Comparison of ENCODE assay signal across 8 mouse cellular contexts in genomic region chr15:98992086-98992912, GRCm38 (mm10). TPM values are rescaled to one million over a fixed set of nuclear protein-coding genes. Genes with fewer than 3 reads are reported as not detected.
DNase-seq lines count a peak whose midpoint lies in the region; ATAC-seq and TF ChIP-seq lines count a peak whose summit lies in the region.

No protein-coding gene starts in this region.

- no peak for TF ChIP-seq CTCF in kidney, postnatal 0 days (IDR thresholded peaks at IDR 0.05; ENCODE audit: low read depth)

- TF ChIP-seq POLR2A in myocyte (IDR thresholded peaks at IDR 0.05; ENCODE audit: insufficient read length, low read depth): peak; percentile 57

- DNase-seq in heart, adult 11 months: peak; percentile 98
- DNase-seq in heart, postnatal 25 days (ENCODE audit: low spot score): no peak
- DNase-seq in heart, embryonic 10.5 days (ENCODE audit: low spot score): no peak
- DNase-seq in kidney, postnatal 0 days (ENCODE audit: low spot score): peak; percentile 72
- peak; percentile 63 for DNase-seq in thymus, postnatal 14 days

- H3K4me3 ChIP-seq in heart, embryonic 10.5 days: peak overlapping the region; percentile 53
- peak overlapping the region; percentile 37 for H3K4me3 ChIP-seq in kidney, postnatal 0 days (replicated peaks; ENCODE audit: low read depth, low read length)
- peak overlapping the region; percentile 59 for H3K4me3 ChIP-seq in liver, embryonic 12.5 days
- H3K4me3 ChIP-seq in myocyte: peak overlapping the region; percentile 34

- H3K79me2 ChIP-seq in myocyte (ENCODE audit: control insufficient read depth, insufficient read depth): no peaks in the 10 kb centered on the region

- H3K4me1 ChIP-seq in heart, embryonic 10.5 days: peaks cover 79% of the 10 kb centered on the region
- H3K4me1 ChIP-seq in kidney, postnatal 0 days (replicated peaks; ENCODE audit: insufficient read depth, low read length): peaks cover 9% of the 10 kb centered on the region
- H3K4me1 ChIP-seq in liver, embryonic 12.5 days: peaks cover 28% of the 10 kb centered on the region

- intact Hi-C loops in heart, postnatal 25 days (cut with DNase I): loop anchor here (5.0 kb wide), 1 partner anchor 55 kb away; no protein-coding TSS in a partner anchor

- no peaks in the 10 kb centered on the region for H3K36me3 ChIP-seq in heart, embryonic 10.5 days
- H3K36me3 ChIP-seq in kidney, postnatal 0 days (ENCODE audit: insufficient read depth, low read length): no peaks in the 10 kb centered on the region
- no peaks in the 10 kb centered on the region for H3K36me3 ChIP-seq in liver, embryonic 12.5 days
- H3K36me3 ChIP-seq in myocyte (ENCODE audit: control insufficient read depth, insufficient read depth): no peaks in the 10 kb centered on the region

- ATAC-seq in common myeloid progenitor, adult 5-6 weeks (replicated peaks; ENCODE audit: low read depth, poor library complexity, severe bottlenecking): peak; percentile 77
- no peak for ATAC-seq in kidney, postnatal 0 days (replicated peaks; ENCODE audit: low FRiP score, low read depth)
- peak; percentile 45 for ATAC-seq in liver, embryonic 12.5 days

- H3K9me3 ChIP-seq in heart, embryonic 10.5 days: no peaks in the 10 kb centered on the region
- no peaks in the 10 kb centered on the region for H3K9me3 ChIP-seq in kidney, postnatal 0 days (replicated peaks; ENCODE audit: low read length)
- no peaks in the 10 kb centered on the region for H3K9me3 ChIP-seq in liver, embryonic 12.5 days (replicated peaks)

- H3K4me2 ChIP-seq in kidney, postnatal 0 days (ENCODE audit: low read length): peak overlapping the region; percentile 67
- peak overlapping the region; percentile 82 for H3K4me2 ChIP-seq in liver, embryonic 12.5 days
- H3K4me2 ChIP-seq in myocyte (ENCODE audit: low read depth): peak overlapping the region; percentile 99

- H3K27ac ChIP-seq in heart, embryonic 10.5 days: peak overlapping the region; percentile 94
- 0 out of 2 replicates have a peak overlapping the region, but pooled peaks have one; percentile 94 for H3K27ac ChIP-seq in kidney, postnatal 0 days
- peak overlapping the region; percentile 90 for H3K27ac ChIP-seq in liver, embryonic 12.5 days

- H3ac ChIP-seq in myocyte (ENCODE audit: control insufficient read depth, insufficient read length): peak overlapping the region; percentile 42

- no peaks in the 10 kb centered on the region for H3K27me3 ChIP-seq in heart, embryonic 10.5 days (ENCODE audit: insufficient read depth, poor library complexity, severe bottlenecking)
- no peaks in the 10 kb centered on the region for H3K27me3 ChIP-seq in kidney, postnatal 0 days (ENCODE audit: insufficient read depth, low read length)
- H3K27me3 ChIP-seq in liver, embryonic 12.5 days (replicated peaks): 0 out of 2 replicates have a peak, but pooled peaks cover 3% of the 10 kb centered on the region
- no peaks in the 10 kb centered on the region for H3K27me3 ChIP-seq in myocyte (ENCODE audit: control insufficient read depth, insufficient read depth, insufficient read length)

- 0 out of 2 replicates have a peak overlapping the region, but pooled peaks have one; percentile 6 for H3K9ac ChIP-seq in kidney, postnatal 0 days (ENCODE audit: low read depth, low read length)
- peak overlapping the region; percentile 75 for H3K9ac ChIP-seq in liver, embryonic 12.5 days

- 34% methylated on average over 17 of the region's 17 CpGs for WGBS in heart, embryonic 10.5 days
- WGBS in kidney, postnatal 0 days: 34% methylated on average over 17 of the region's 17 CpGs
- 28% methylated on average over 17 of the region's 17 CpGs for WGBS in liver, embryonic 12.5 days (ENCODE audit: insufficient replicate concordance)

TF ChIP-seq in myocyte, 11 proteins besides CTCF, POLR2A, EP300 and RAD21:
- peak; percentile 72 for TF ChIP-seq POLR2AphosphoS2 (IDR thresholded peaks at IDR 0.05; ENCODE audit: insufficient read length, low read depth)
- no peak for TF ChIP-seq E2F4 (IDR thresholded peaks at IDR 0.05; ENCODE audit: insufficient read depth)
- TF ChIP-seq MYOD1 (IDR thresholded peaks at IDR 0.05; ENCODE audit: control insufficient read depth in 1 of 3, insufficient read length in 2 of 3, low read depth in 2 of 3): peak in 1 of 3 experiments; percentile 25

RNA-seq across cellular contexts. Expression of gene Tuba1c, which starts 37.4 kb away (rescaled TPM):
- 10 to 100 TPM; 33.5 to 33.7 TPM for total RNA-seq in heart, postnatal 25 days (2021)
- 41.0 and 61.3 TPM in 2 replicates for total RNA-seq in common myeloid progenitor, adult 5-6 weeks (2017)
- polyA plus RNA-seq in heart, embryonic 10.5 days (2016; fragmentation: Nextera tagmentation; extraction: Ambion mirVana): 172 and 183 TPM in 2 replicates
- 170 and 178 TPM in 2 replicates for polyA plus RNA-seq in kidney, postnatal 0 days (2015; fragmentation: Nextera tagmentation; extraction: Ambion mirVana)
- polyA plus RNA-seq in liver, embryonic 12.5 days (2016; fragmentation: Nextera tagmentation; extraction: Ambion mirVana): 242 and 244 TPM in 2 replicates
- 462 TPM for polyA plus RNA-seq in myocyte (2012; fragmentation: generic; extraction: Trizol)

RNA-seq across cellular contexts. Expression of gene Tuba1a, which starts 38.8 kb away (rescaled TPM):
- total RNA-seq in heart, postnatal 25 days (2021): 100 to 1,000 TPM in 1 of 2 experiments, 10 to 100 TPM in 1; 99.4 to 105 TPM
- total RNA-seq in common myeloid progenitor, adult 5-6 weeks (2017): 25.4 and 32.0 TPM in 2 replicates
- polyA plus RNA-seq in heart, embryonic 10.5 days (2016; fragmentation: Nextera tagmentation; extraction: Ambion mirVana): 1,319 and 1,394 TPM in 2 replicates
- 460 and 537 TPM in 2 replicates for polyA plus RNA-seq in kidney, postnatal 0 days (2015; fragmentation: Nextera tagmentation; extraction: Ambion mirVana)
- 180 and 181 TPM in 2 replicates for polyA plus RNA-seq in liver, embryonic 12.5 days (2016; fragmentation: Nextera tagmentation; extraction: Ambion mirVana)
- polyA plus RNA-seq in myocyte (2012; fragmentation: generic; extraction: Trizol): 3,074 TPM

RNA-seq across cellular contexts. Expression of gene Gm49450, which starts 38.9 kb away (rescaled TPM):
- not detected for total RNA-seq in heart, postnatal 25 days (2021)
- total RNA-seq in common myeloid progenitor, adult 5-6 weeks (2017): 1.9 and 18.7 TPM in 2 replicates
- polyA plus RNA-seq in heart, embryonic 10.5 days (2016; fragmentation: Nextera tagmentation; extraction: Ambion mirVana): not detected in 2 replicates
- polyA plus RNA-seq in kidney, postnatal 0 days (2015; fragmentation: Nextera tagmentation; extraction: Ambion mirVana): not detected in 2 replicates
- not detected in 2 replicates for polyA plus RNA-seq in liver, embryonic 12.5 days (2016; fragmentation: Nextera tagmentation; extraction: Ambion mirVana)
- polyA plus RNA-seq in myocyte (2012; fragmentation: generic; extraction: Trizol): 0.84 TPM

RNA-seq across cellular contexts. Expression of gene Tuba1b, which starts 57.9 kb away (rescaled TPM):
- 100 to 1,000 TPM; 163 to 175 TPM for total RNA-seq in heart, postnatal 25 days (2021)
- 776 and 824 TPM in 2 replicates for total RNA-seq in common myeloid progenitor, adult 5-6 weeks (2017)
- polyA plus RNA-seq in heart, embryonic 10.5 days (2016; fragmentation: Nextera tagmentation; extraction: Ambion mirVana): 1,935 and 2,007 TPM in 2 replicates
- polyA plus RNA-seq in kidney, postnatal 0 days (2015; fragmentation: Nextera tagmentation; extraction: Ambion mirVana): 903 and 1,010 TPM in 2 replicates
- 1,333 and 1,388 TPM in 2 replicates for polyA plus RNA-seq in liver, embryonic 12.5 days (2016; fragmentation: Nextera tagmentation; extraction: Ambion mirVana)
- 2,204 TPM for polyA plus RNA-seq in myocyte (2012; fragmentation: generic; extraction: Trizol)

Comparison
In these comparisons a context has a peak if more than half of its experiments do, and no peak if none do; other contexts are left out.
1. DNase-seq: peak in heart, adult 11 months (single experiment), kidney, postnatal 0 days (single experiment) and thymus, postnatal 14 days (single experiment); none in heart, postnatal 25 days (single experiment) and heart, embryonic 10.5 days (single experiment).
2. Peak in every context shown above with its lines, with median percentiles within 50 percentile points of each other: H3K27ac ChIP-seq, H3K4me3 ChIP-seq and H3K4me2 ChIP-seq.